Mouse (Mus musculus) adrenal gland, postnatal 4 days (tissue): ENCODE results near the gene Gm20388. TPM values are rescaled to one million over a fixed set of nuclear protein-coding genes. Genes with fewer than 3 reads are reported as not detected.

Experiments used
- DNase-seq, 2 experiments: peaks; one replicate each; pipeline ENCODE4 v3.0.0; 2021 to 2022; ENCODE audit warnings: low spot score in 2 of 2, mixed read lengths in 2 of 2
- total RNA-seq, 2 experiments: library from RNA; stranded (reverse); gene quantifications; 2 replicates each; pipeline ENCODE4 v1.2.3; 2021

Gene Gm20388
- total RNA-seq, 2 experiments from 2014 or later = 8.8 TPM; not detected in 1

DNA sequence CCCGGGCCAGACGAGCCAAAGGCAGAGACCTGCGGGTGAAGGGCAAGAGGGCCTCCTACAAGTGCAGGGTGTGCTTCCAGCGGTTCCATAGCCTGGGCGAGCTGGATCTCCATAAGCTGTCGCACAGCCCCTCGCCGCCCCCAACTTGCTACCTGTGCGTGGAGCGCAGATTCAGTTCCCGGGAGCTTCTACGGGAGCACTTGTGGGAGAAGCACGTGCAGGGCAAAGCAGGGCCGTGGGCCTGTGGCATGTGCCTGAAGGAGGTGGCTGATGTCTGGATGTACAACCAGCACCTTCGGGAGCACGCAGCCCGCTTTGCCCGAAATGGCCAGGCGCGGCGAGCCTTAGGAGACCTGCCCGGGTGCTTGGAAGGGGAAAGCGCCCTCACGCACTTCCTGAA lies 2358.2 kb downstream of the Gm20388 start:
- no peak for DNase-seq

- peak; percentile 30 to 64 for DNase-seq
Measured at GRCm38 (mm10) chr8:122269404-122269803, 2358.8 kb downstream of the Gm20388 start.

- no peak for DNase-seq
Measured at GRCm38 (mm10) chr8:122270555-122270954, 2359.9 kb downstream of the Gm20388 start.

- DNase-seq = peak; percentile 48 to 79
Measured at GRCm38 (mm10) chr8:122273152-122273551, 2362.5 kb downstream of the Gm20388 start.

DNA sequence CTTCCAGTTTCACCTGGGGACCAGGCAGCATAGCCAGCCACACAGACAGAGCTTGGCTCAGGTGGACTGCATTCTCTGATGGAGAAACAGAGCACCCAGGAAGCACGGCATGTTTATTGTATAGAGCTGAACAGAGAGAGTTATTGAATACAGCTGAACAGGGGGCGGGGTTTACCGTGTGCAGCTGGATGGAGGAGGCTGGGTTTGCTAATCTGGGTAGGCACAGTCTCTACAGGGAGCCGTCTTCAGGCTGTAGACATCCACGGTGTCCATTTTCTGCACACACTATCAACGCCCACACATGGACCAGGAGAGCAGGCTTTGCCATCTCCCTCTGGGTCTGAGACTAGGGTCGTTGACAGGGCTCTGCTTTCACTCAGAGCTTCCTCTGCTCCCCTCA lies 2363.2 kb downstream of the Gm20388 start:
- no peak for DNase-seq

GRCm38 (mm10) chr8:122274651-122275391 lies 2364.2 kb downstream of the Gm20388 start:
- DNase-seq = no peak

GRCm38 (mm10) chr8:122276308-122276707 lies 2365.7 kb downstream of the Gm20388 start:
- no peak for DNase-seq

GRCm38 (mm10) chr8:122277204-122277995 lies 2366.8 kb downstream of the Gm20388 start:
- no peak for DNase-seq

DNA sequence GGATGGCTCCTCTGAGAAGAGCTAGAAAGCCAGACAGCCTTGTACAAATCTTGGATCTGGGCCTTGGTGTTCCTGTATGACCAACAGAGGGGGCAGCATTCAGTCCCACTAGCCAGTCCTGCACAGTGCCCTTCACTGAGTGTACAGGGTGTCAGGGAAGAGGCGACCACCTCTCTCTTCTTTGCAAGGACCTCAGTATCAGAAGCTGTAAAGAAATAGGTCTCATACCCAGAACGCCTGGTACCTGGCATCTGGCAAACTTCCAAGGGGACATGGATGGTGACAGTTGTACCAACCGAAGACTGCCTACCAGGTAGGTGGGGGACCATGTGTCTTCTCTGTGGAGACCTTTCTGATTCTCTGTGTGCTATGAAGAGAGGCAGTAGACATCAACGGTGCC lies 2369.5 kb downstream of the Gm20388 start:
- DNase-seq = no peak

DNA sequence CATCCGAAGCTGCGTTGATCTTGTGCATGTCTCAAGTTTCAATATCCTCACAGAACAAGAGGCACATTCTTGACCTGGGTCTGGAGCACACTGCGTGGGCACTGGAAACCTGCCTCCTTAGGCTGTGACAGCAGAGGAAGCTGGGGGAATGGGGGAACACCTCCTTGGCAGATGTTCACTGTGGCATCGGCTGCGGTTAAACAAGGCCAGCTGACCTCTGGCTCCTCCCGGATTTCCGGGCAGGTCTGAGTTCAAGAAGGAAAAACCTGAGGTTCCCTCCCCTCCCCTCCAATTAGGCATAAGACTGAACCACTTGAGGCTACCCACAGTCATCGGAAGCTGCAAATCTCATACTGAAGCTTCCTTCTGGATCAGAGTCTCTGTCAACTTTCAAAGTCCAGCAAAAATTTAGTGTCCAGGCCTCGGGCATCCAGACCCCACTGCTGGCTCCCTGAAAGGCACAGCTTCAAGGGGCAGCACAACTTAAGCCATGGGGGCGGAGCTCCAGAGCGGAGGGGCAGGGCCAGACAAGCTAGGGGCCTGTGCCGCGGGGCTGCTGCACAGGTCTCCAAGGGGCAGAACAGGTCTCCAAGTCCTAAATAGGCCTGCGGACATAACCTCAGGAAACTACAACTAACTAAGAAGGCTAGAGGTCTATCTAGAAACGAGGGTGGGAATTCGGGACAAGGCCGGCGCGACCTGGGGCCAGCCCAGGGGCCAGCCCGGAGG lies 2370.1 kb downstream of the Gm20388 start:
- no peak for DNase-seq

GRCm38 (mm10) chr8:122281317-122282034 lies 2370.8 kb downstream of the Gm20388 start:
- DNase-seq = peak; percentile 99 to 100

- no peak for DNase-seq
Measured at GRCm38 (mm10) chr8:122282035-122282358, 2371.4 kb downstream of the Gm20388 start, which contains the start of gene Zfpm1. Gene Zfpm1, plus strand, starts transcription at chr8:122282141.

GRCm38 (mm10) chr8:122282501-122283355 lies 2372.1 kb downstream of the Gm20388 start:
- no peak for DNase-seq

DNA sequence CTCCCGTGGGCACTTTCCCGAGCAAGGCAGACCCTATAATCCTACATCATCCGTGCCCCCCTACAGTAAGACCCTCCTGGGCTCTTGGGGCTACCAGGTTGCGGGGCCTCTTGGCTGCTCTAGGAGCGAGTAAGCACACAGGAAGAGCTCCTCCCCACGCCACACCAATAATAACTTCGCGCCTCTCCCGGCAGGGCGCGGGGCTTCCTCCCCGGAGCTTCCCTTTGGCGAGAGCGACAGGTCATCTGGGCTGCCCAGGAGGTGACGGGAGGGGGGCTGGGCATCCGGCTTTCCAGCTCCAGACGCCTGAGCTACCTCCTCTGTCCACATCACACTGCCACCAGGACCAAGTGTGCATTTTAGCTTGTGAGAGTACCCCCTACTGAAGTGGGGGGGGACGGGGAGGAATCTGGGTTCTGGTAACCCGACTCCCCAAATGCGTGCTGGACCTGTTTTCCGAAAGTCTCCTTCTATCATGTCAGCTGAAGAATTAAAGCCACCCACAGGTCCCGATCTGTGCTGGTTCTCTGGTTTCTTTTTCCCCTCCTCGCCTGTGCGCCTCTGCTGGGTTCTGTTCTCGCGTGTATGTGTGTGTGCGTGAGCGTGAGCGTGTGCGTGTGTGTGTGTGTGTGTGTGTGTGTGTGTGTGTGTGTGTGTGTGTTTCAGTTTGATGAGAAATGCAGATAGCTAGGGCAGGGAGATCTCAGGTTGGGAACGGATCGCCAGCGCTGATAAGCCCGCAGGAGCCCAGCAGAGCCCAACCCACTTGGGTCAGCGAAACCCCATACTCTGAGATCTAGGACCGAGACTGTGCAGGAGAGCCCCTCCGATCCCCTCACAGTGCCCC lies 2372.9 kb downstream of the Gm20388 start:
- peak in 1 of 2 experiments; percentile 50 for DNase-seq

DNA sequence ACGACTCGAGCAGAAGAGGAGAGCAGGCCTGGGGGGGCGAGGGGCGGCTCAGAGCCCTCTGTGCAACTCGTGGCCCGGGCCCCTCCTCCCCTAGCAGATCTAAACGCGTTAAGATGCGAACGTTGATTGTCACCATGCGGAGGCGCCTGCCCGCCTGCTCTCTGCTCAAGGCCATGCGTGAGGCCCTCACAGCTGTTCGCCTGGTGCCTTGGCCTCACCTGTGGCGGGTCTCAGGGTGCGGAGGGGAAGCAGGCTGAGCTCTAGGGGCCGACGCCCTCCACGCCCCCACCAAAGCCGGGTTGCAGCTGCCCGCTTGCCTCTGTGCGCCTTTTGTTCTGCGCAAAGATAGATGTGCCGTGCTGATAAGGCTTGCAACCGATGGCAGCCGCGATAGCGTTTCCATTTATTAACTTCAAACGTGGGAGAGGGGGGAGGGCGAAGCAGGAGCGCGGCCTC lies 2373.6 kb downstream of the Gm20388 start:
- peak in 1 of 2 experiments; percentile 21 for DNase-seq

DNA sequence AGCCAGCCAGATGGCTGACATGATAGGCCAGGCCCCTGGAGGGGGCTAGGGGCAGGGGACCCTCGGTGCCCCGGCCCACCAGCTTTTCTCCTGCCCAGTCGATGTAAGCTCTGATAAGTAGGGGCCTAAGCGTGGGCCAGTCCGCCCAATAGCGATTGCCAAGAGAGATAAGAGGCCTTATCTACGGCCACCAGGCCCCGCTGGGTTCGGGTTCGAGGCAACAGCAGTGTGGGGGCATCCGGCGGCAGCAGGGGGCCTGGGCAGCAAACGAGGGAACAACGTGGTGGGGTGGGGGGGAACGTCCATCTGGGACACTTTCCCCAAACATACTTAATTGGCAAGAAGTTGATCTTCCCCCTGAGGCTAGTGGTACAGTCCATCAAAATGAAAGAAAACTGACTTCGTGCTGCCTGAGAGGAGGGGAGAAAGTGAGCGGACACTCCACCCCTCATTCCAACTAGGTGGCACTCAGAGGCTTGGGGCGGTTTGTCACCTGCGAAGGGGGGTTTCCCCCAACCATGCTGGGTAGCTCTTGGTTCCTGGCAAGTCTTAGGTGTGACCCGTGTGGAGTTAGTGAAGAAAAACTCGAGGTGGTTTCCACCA lies 2374.1 kb downstream of the Gm20388 start:
- DNase-seq = no peak

GRCm38 (mm10) chr8:122285727-122286126 lies 2375.1 kb downstream of the Gm20388 start:
- no peak for DNase-seq

DNA sequence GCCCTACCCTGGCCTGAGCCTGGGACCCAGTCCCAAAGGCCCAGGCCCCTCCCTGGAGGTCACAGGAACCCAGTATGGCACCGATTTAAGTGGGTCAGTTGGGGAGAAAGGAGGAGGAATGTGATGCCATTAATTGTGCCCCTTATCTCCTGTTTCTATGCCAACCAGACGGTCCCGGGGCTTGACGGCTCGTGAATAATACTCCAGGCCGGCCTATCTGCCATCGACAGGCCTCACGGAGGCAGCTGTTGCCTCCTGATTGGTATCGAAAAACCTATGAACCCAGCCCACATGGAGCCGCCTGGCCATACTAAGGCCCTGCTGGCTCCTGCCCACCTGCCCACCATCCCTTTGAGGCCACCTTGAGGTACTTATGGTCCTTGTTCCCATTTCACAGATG lies 2376.3 kb downstream of the Gm20388 start:
- DNase-seq = no peak

DNA sequence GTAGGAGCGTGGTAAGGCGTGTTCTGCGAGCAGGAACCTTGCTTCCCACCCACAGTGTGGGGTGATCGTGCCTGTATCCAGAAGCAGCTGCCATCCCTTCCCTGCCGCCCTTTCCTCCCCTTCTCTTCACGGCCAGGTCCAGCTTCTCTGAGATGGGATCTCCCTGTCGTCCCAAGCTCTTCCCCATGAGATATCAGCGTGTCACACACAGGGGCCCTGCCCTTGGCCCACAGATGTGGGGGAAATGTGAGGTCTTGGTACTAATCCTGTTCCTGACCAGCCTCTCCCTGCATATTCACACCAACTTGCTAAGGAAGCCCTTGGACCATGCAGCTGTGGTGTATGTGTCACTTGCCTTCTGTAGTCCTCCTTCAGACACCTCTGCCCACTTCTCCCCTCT lies 2377.1 kb downstream of the Gm20388 start:
- DNase-seq = no peak
